Mouse (Mus musculus) thymus, adult 2 months (tissue): ENCODE data around the gene Ankrd55. TPM values are rescaled to one million over a fixed set of nuclear protein-coding genes. Genes with fewer than 3 reads are reported as not detected.
A peak's percentile ranks its signal among the peaks of the same experiment; 100 is the strongest.
"Not testable (repeated sequence)": the region's sequence is repeated elsewhere in the genome, so short reads cannot be mapped to it uniquely, and the experiment has no call there.

Experiments
- DNase-seq: peaks from one replicate; pipeline ENCODE4 v3.0.0; 2021
- H3K27ac ChIP-seq: fragments of 200-500 bp; 2 replicates; pipeline ENCODE4 v1.5.1; 2012; ENCODE audit warnings: low read length, control low read depth; ENCODE audit not compliant: control insufficient read depth, insufficient read depth
- H3K27me3 ChIP-seq: fragments of 200-500 bp; 2 replicates; pipeline ENCODE4 v1.6.1; 2012; ENCODE audit warnings: mild to moderate bottlenecking, low read length, moderate library complexity, mixed read lengths; ENCODE audit not compliant: control insufficient read depth, insufficient read depth
- H3K36me3 ChIP-seq: fragments of 200-500 bp; 2 replicates; pipeline ENCODE4 v1.6.1; 2012; ENCODE audit warnings: mild to moderate bottlenecking, low read length, moderate library complexity; ENCODE audit not compliant: control insufficient read depth, insufficient read depth
- H3K4me1 ChIP-seq: fragments of 200-500 bp; replicated peaks from 2 replicates; pipeline ENCODE4 v1.6.1; 2012; ENCODE audit warnings: low read length; ENCODE audit not compliant: control insufficient read depth, insufficient read depth
- H3K4me3 ChIP-seq: fragments of 200-500 bp; 2 replicates; pipeline ENCODE4 v1.5.1; 2012; ENCODE audit warnings: mild to moderate bottlenecking, low read length, control low read depth, moderate library complexity; ENCODE audit not compliant: control insufficient read depth, insufficient read depth
- CTCF ChIP-seq: fragments of 200-500 bp; IDR thresholded peaks from 2 replicates; pipeline ENCODE4 v1.5.1; 2012; ENCODE audit warnings: mild to moderate bottlenecking, control low read depth, low read length, moderate library complexity, borderline replicate concordance; ENCODE audit not compliant: control insufficient read depth, poor library complexity, insufficient read depth; ENCODE audit errors: extremely low read depth
- POLR2A ChIP-seq: fragments of 200-500 bp; IDR thresholded peaks from 2 replicates; pipeline ENCODE4 v1.6.1; 2012; ENCODE audit warnings: mild to moderate bottlenecking, low read length, control low read depth, moderate library complexity; ENCODE audit not compliant: control insufficient read depth, poor library complexity, insufficient read depth; ENCODE audit errors: extremely low read depth
- WGBS: fragments of 180-500 bp; shearing (Covaris S2); methylation state at CpG from one replicate; pipeline ENCODE4 v1.1.7; 2018; 5-methylcytosine and 5-hydroxymethylcytosine counted together
- polyA plus RNA-seq: library from polyadenylated mRNA; depleted of rRNA; stranded (reverse); fragments of >200 nt; gene quantifications from 2 replicates; pipeline ENCODE4 v1.2.3, GENCODE M21; 2012

Ankrd55 gene
- polyA plus RNA-seq, 1 experiment, result 2.5 TPM

- no peak for TF ChIP-seq CTCF
- no peak for TF ChIP-seq POLR2A
- no peak for DNase-seq
- peaks cover 4% of the 10 kb centered on the region for H3K4me1 ChIP-seq
- no peak overlapping the region for H3K4me3 ChIP-seq
- WGBS, result 92% methylated on average over 6 of the region's 6 CpGs
- no peaks in the 10 kb centered on the region for H3K36me3 ChIP-seq
- H3K27me3 ChIP-seq, result no peaks in the 10 kb centered on the region
- no peak overlapping the region for H3K27ac ChIP-seq
These were observed 9.5 kb downstream of the Ankrd55 start for GRCm38 (mm10) chr13:112297781-112298180.

- no peaks in the 10 kb centered on the region for H3K36me3 ChIP-seq
- no peaks in the 10 kb centered on the region for H3K27me3 ChIP-seq
- no peak overlapping the region for H3K4me3 ChIP-seq
- no peaks in the 10 kb centered on the region for H3K4me1 ChIP-seq
- DNase-seq, result no peak
- TF ChIP-seq CTCF, result no peak
- no peak for TF ChIP-seq POLR2A
- no peak overlapping the region for H3K27ac ChIP-seq
- WGBS, result 95% methylated on average over 2 of the region's 2 CpGs
These were observed 15.2 kb downstream of the Ankrd55 start for GRCm38 (mm10) chr13:112303429-112303828.

- DNase-seq, result peak; percentile 75
- no peaks in the 10 kb centered on the region for H3K27me3 ChIP-seq
- no peak overlapping the region for H3K4me3 ChIP-seq
- TF ChIP-seq POLR2A, result no peak
- no peak for TF ChIP-seq CTCF
- H3K27ac ChIP-seq, result no peak overlapping the region
- no peaks in the 10 kb centered on the region for H3K36me3 ChIP-seq
- 19% methylated on average over 1 of the region's 1 CpGs for WGBS
- peaks cover 2% of the 10 kb centered on the region; the same call in 1 of the 2 replicates for H3K4me1 ChIP-seq
These were observed 20.4 kb downstream of the Ankrd55 start for GRCm38 (mm10) chr13:112308672-112309071.

GRCm38 (mm10) chr13:112311611-112312010, 23.4 kb downstream of the Ankrd55 start:
- H3K27ac ChIP-seq, H3K4me3 ChIP-seq, H3K4me1 ChIP-seq, H3K36me3 ChIP-seq, DNase-seq, H3K27me3 ChIP-seq: not testable (repeated sequence)
- WGBS, result 93% methylated on average over 3 of the region's 3 CpGs

- H3K4me3 ChIP-seq, result no peak overlapping the region
- DNase-seq, result no peak
- peaks cover 2% of the 10 kb centered on the region; the same call in 1 of the 2 replicates for H3K4me1 ChIP-seq
- TF ChIP-seq CTCF, result no peak
- no peak for TF ChIP-seq POLR2A
- H3K27ac ChIP-seq, result no peak overlapping the region
- H3K36me3 ChIP-seq, result no peaks in the 10 kb centered on the region
- no peaks in the 10 kb centered on the region for H3K27me3 ChIP-seq
- 93% methylated on average over 3 of the region's 3 CpGs for WGBS
These were observed 27.2 kb downstream of the Ankrd55 start for GRCm38 (mm10) chr13:112315442-112315841.

GRCm38 (mm10) chr13:112316622-112317482, 28.6 kb downstream of the Ankrd55 start:
- no peak for TF ChIP-seq POLR2A
- no peak for TF ChIP-seq CTCF
- Histone ChIP-seq H3K4me1 (no peaks in the 10 kb centered on the region), H3K27ac (no peak overlapping the region), H3K4me3 (no peak overlapping the region), H3K36me3 (no peaks in the 10 kb centered on the region), H3K27me3 (no peaks in the 10 kb centered on the region)
- 69% methylated on average over 11 of the region's 11 CpGs for WGBS
- DNase-seq, result no peak

- Histone ChIP-seq H3K4me1 (no peaks in the 10 kb centered on the region), H3K4me3 (no peak overlapping the region), H3K36me3 (no peaks in the 10 kb centered on the region), H3K27ac (no peak overlapping the region), H3K27me3 (no peaks in the 10 kb centered on the region)
- whole genome bisulfite sequencing, result 83% methylated on average over 8 of the region's 8 CpGs
- no peak for DNase-seq
- TF ChIP-seq CTCF (no peak), POLR2A (no peak)
These were observed 29.9 kb downstream of the Ankrd55 start for GRCm38 (mm10) chr13:112318124-112318523.
